Mouse (Mus musculus) granulocyte monocyte progenitor cell, adult 5-6 weeks (primary cell): ENCODE data around the gene Zc3hav1. TPM values are rescaled to one million over a fixed set of nuclear protein-coding genes. Genes with fewer than 3 reads are reported as not detected.
"Not testable (repeated sequence)": the region's sequence is repeated elsewhere in the genome, so short reads cannot be mapped to it uniquely, and the experiment has no call there.

ENCODE experiments used
- ATAC-seq: replicated peaks from 2 replicates; pipeline ENCODE4 v1.8.0; 2016; ENCODE audit warnings: mild to moderate bottlenecking, moderate TSS enrichment, inconsistent platforms; ENCODE audit not compliant: poor library complexity, severe bottlenecking
- total RNA-seq, 2 experiments: library from RNA; stranded (forward) in 1 of 2; stranded (reverse) in 1 of 2; fragments of 200-712, 200-1000 nt in 1 of 2; fragments of >200 nt in 1 of 2; fragmentation: Nextera tagmentation in 1 of 2; gene quantifications; 2 replicates each; pipeline ENCODE4 v1.2.3; 2014 to 2017

The Zc3hav1 gene
- total RNA-seq (2014; fragmentation: Nextera tagmentation) (46.8 and 48.4 TPM in 2 replicates), total RNA-seq (2017) (47.6 and 53.1 TPM in 2 replicates)

- peak; percentile 82 for ATAC-seq
Observed at GRCm38 (mm10) chr6:38353811-38354722, at the start of gene Zc3hav1. Zc3hav1 (minus strand) TSS chr6:38354603.

DNA sequence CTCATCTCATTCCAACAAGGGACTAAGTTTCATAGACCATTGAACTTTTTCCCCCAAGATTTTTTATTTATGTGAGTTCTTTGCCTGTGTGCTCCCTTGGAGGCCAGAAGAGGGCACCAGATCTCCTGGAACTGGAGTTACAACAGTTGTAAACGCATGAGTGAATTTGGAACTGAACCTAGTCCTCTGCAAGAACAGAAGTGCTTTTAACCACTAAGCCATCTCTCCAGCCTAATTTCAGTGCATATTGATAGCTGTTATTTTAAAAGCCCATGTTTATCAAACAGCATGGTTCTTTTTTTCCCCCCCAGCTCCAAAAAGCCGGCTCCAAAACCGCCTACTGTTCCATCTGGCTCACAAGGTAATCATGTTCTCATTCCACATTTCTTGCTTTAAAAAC lies 35.3 kb upstream of the Zc3hav1 start:
- ATAC-seq, result peak; percentile 53

- ATAC-seq, result peak; percentile 100
Observed at GRCm38 (mm10) chr6:38381129-38381771, 26.8 kb upstream of the Zc3hav1 start, which contains the start of gene Ttc26. Ttc26 (plus strand) TSS chr6:38381469.

DNA sequence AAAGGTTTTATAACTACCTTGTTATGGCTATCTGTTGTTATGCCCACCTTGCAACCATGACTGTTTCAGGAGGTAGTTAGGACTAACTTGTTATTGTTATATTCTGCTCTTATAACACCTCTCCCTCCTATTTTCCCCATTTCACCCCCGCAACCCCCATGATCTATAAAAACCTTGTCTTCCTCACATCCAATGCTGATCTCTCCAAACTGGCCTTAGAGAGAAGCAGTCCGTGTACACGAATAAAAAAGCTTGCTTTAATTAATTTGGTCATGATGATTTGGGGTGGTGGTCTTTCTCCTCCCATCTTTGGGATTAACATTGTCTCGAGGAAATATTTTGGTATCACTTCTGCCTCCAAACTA lies 26.3 kb upstream of the Zc3hav1 start:
- ATAC-seq, result no peak

DNA sequence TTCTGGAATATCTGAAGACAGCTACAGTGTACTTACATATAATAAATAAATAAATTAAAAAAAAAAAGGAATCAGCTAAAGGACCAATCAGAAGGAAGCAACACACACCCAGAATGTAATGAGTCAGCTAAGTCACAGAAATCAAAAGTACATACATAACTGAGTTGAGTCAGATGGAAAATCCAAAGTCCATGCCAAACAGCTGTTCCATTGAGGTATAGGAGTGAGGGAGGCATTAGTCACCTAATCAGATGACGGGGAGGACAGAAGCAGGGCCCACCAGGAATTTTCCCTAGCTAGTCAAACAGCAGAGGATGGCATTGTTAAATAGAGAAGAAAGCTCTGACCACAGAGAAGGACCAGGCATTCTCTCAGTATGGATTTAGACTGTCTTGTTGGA lies 19.9 kb upstream of the Zc3hav1 start:
- ATAC-seq, result no peak

DNA sequence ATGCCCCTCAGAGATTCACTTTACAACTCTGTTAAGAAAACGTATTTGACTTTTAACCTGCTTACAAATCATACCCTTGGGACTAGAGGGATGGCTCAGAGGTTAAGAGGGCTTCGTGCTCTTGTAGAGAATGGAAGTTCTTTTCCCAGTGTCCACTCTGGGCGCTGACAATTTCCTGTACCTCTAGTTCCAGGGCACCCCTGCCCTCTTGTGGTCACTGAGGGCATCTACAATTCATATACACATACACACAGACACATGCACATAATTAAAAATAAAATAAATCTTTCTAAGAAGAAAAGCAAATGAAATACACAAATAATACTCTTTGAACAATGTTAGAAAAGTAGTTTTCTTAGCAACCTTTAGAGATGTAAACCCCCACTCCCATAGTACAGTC lies 15.5 kb upstream of the Zc3hav1 start:
- ATAC-seq, result no peak

DNA sequence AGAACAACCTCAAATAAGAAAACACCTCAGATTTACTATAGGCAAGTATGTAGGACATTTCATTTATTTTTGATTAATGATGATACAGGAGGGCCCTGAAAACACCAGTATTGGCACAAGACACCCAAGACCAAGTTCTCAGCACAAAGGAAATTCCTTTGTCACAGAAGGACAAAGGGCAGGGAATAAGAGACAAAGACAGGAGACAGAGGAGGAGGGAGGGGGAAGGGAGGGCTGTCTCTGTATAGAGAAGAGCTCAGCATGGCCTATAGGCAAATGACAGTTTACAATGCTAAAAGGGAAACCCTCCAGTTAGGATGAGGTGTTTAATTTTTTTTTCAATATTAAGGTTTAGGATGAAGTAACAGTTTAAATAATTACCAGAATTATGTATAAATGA lies 9.7 kb upstream of the Zc3hav1 start:
- no peak for ATAC-seq

DNA sequence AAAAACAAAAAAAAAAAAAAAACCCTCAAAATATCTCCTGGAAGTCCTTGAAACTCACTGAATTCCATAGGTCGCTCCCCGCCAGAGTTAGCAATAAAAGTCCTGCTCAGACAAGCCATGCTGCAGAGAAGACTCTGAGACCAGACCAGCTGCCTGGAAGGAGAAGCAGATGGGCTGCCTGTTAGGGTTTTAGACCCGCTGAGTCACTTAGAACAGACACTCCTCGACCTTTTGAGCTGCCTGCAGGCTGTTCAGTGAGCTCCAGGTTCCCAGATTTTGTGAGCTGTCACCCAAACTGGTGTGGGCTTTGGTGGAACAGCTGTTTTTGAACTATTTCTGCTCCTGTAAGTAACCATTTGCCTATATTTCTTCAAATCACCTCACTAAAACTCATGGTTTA lies 9.0 kb upstream of the Zc3hav1 start:
- ATAC-seq, result no peak

GRCm38 (mm10) chr6:38361937-38362336 lies 7.5 kb upstream of the Zc3hav1 start:
- no peak for ATAC-seq

GRCm38 (mm10) chr6:38361065-38361464 lies 6.7 kb upstream of the Zc3hav1 start:
- ATAC-seq, result 0 out of 2 replicates have a peak, but pooled peaks have one; percentile 35

- peak; percentile 79 for ATAC-seq
Observed at GRCm38 (mm10) chr6:38359736-38360499, 5.5 kb upstream of the Zc3hav1 start.

DNA sequence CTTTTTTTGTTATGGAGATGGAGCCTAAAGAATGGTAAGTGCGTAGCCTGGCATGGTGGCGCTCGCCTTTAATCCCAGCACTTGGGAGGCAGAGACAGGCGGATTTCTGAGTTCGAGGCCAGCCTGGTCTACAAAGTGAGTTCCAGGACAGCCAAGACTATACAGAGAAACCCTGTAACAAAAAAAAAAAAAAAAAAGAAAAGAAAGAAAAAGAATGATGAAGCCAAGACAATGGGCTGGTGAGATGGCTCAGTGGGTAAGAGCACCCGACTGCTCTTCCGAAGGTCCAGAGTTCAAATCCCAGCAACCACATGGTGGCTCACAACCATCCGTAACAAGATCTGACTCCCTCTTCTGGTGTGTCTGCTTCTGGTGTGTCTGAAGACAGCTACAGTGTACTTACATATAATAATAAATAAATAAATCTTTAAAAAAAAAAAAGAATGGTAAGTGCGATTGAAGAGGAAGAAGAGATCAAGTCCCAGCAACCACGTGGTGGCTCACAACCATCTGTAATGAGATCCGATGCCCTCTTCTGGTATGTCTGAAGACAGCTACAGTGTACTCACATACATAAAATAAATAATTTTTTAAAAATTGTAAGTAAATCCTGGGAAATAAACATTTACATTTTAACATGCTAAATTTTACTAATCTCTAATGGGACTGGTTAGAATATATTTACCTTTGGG lies 4.8 kb upstream of the Zc3hav1 start:
- not testable (repeated sequence) for ATAC-seq

DNA sequence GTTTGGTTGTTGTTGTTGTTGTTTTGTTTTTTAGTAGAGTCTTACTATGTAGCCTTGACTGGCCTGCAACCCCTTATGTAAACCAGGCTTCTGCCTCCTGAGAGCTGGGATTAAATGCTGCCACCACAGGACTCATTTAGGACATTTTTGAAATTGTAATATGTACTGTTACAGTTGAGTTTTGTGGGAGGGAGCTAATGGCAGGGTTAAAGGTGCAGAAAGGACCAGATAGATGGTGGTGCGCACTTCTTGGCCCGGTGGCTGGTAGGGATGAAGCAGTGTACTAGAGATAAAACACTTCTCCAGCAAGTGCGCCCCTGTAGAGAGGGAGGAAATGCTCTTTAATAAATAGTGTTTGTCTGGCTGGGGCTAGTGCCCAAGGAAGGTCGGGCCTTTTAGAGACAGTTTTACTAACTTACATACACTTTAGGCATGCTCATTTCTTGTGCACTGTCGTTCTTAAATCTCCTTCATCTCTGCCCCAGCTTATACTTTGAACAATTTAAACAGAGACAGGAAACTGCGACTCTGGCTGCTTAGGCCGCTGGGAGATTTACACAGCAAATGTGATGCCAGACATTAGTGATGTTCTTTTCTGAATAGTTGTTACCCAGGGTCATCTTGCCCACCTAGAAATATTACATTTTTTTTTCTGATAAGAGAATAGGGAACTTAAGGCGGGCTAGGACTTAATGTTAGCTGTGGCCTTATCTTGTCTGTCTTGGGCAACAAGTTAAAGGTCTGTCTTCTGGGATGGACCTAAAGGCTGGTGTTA lies 4.0 kb upstream of the Zc3hav1 start:
- ATAC-seq, result no peak

DNA sequence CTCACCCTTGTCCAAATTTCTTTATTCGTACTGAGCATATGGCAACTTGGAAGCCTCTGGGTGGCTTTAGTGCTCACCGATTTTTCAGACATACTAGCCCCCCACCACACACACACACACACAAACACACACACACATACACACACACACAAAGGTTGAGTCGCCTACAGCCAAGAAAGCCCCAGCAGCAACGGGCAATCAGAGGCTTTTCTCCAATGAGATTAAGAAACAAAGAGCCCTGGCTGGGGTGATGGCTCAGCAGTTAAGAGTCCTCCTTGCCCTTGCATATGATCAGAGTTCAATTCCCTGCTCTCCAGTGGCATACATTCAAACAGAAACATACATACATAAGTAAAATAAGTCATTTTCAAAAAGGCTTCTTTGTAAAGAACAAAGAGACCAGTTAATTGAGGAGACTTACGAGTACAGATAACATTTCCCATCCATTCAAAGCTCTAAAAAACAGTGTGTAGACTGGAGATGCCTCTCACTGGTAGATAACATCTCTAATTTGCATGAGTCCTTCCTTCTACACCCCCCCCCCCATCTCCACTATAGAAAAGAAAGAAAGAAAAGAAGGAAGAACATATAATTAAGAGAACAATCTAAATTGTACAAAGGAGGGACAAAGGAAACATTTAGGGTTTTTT lies 3.3 kb upstream of the Zc3hav1 start:
- ATAC-seq, result no peak

DNA sequence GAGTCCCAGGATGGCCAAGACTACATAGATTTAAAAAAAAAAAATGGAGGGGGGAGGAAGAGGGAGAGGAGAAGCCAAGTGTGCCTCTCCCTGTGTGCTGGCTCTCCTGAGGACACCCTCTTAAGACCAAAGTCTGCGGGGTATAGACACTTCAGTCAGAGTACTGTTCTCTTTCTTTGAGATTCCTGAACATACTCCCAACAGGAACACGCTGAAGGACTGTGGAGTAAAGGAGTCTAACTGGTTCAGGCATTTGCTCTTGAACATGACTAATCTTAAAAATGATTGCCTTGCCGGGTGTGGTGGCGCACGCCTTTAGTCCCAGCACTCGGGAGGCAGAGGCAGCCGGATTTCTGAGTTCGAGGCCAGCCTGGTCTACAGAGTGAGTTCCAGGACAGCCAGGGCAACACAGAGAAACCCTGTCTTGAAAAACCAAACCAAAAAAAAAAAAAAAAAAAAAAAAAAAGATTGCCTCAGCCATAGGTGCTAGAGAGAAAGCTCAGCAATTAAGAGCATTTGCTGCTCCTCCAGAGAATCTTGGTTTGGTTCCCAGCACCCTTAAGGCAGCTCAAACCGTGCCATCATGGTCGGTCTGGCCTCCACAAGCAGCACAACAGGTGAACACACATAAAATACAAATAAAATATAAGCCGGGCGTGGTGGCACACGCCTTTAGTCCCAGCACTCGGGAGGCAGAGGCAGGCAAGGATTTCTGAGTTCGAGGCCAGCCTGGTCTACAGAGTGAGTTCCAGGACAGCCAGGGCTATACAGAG lies 2.4 kb upstream of the Zc3hav1 start:
- not testable (repeated sequence) for ATAC-seq

DNA sequence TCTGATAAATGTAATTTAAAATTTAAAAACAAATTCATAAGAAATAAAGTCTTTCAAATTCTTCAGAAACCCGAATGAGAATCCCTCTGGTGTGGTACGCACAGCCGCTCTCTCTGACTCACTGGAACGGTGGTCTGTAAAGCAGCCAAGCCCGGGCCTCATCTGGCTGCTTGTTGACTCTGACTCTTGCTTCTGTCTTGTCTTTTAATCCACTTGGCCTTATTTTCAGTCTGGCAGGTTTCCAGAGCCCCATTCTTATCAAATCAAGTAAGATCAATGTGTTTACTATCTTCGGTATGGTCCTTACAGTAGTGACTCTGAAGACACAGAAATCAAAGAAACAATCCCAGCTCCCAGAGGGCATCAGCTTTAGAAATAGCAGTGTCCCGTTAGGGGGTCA lies 1.5 kb upstream of the Zc3hav1 start:
- no peak for ATAC-seq

DNA sequence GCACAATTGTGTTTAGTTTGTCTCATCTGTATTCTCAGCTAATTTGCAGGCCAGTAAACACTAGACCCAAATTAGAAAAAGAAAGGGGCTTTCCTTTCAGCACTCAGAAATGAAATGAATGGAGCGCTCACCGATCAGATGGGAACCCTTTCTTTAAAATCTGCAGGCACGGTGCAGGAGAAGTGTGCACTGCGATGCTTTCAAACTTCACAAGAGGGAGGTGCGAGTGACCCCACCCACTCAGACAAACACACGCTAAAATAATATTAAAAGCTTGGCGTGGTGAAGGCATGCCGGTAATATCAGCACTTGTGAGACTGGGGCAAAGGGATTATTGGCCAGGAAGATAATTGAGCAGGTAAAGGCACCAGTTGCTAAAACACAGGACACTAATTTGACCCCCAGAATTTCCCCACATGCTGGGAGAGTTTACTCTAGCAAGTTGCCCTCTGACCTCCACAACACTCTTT lies 986 bp upstream of the Zc3hav1 start:
- no peak for ATAC-seq

DNA sequence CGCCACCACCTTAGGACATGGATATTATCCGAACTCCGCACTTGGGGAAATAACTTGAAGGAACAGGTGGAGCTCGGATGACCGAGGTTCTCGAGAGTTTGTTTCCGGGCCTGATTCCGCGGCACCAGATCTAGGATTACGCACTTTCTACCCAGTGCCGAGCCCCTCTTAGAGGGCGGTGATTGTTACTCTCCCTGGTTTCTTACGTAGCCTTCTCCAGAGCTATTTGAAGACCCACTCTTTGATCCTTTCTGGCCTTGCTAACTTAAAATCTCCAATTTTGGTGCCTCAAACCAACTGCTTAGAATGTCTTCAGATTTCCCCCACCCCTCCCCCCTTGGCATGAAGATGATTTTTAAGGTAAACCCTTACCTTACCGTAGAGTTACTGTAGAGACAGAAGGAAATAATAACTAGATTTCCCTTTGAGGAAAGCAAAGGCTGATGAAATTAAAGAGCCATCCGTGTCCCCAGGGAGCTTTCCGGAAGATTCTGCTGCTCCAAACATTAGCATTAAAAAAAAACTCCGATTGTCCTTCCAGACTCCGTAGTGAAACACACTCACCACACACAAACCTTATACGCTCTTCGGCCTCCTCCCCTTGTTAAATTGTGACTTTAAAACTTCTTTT lies 435 bp upstream of the Zc3hav1 start:
- ATAC-seq, result no peak
